Mouse (Mus musculus): ENCODE data around the gene Olfr1428.

DNA sequence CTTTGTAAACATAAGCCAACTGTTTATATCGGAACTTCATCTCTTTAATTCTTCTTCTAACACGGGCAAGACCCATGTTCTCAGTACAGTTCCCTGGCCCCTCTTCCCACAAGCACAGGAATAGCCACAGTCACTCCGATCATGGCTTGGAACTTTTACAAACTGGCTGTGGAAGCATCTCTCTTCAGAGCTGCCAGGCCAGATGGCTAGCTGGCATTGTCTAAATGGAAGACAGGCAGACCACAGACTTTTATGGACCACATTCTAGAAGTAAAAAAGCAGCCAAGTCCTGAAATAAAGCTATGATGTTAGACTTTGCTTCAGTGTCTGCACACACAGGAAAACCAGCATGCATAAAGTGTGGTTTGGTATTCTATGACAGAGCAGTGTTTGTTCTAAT lies 29.8 kb upstream of the Olfr1428 start:
- TF ChIP-seq EP300 (IDR thresholded peaks at IDR 0.05; ENCODE audit: low read length) (no peak), CHD2 (IDR thresholded peaks at IDR 0.05; ENCODE audit: low read length) (no peak)
